In genomic region chr17:84367663-84368062, GRCm38 (mm10) we compare ENCODE assay signal across 9 mouse cellular contexts.
DNase-seq lines count a peak whose midpoint lies in the region; ATAC-seq and TF ChIP-seq lines count a peak whose summit lies in the region.
"Had no signal": no experiment of that assay in that cellular context is flagged by ENCODE, and none has a peak within 500 bp of the region (broad histone marks: within the 10 kb centered on the region; RNA-seq: fewer than 3 reads in every experiment).

No protein-coding gene starts in this region.

- no peaks in the 10 kb centered on the region for H3K27me3 ChIP-seq in forebrain, embryonic 10.5 days (ENCODE audit: poor library complexity, severe bottlenecking)
- no peaks in the 10 kb centered on the region for H3K27me3 ChIP-seq in forebrain, embryonic 11.5 days (ENCODE audit: control insufficient read depth, insufficient read depth, low read length)
- no peaks in the 10 kb centered on the region for H3K27me3 ChIP-seq in hindbrain, embryonic 15.5 days
- no peaks in the 10 kb centered on the region for H3K27me3 ChIP-seq in small intestine, adult 2 months (ENCODE audit: control insufficient read depth, insufficient read depth, low read length)
- H3K27me3 ChIP-seq: megakaryocyte, embryonic 14.5 days had no signal

- no peaks in the 10 kb centered on the region for H3K9me3 ChIP-seq in forebrain, embryonic 10.5 days
- H3K9me3 ChIP-seq in forebrain, embryonic 11.5 days (ENCODE audit: control insufficient read depth, low read length) = no peaks in the 10 kb centered on the region
- H3K9me3 ChIP-seq in hindbrain, embryonic 15.5 days = no peaks in the 10 kb centered on the region
- H3K9me3 ChIP-seq: megakaryocyte, embryonic 14.5 days had no signal

- no peak for TF ChIP-seq POLR2A in small intestine, adult 2 months (IDR thresholded peaks at IDR 0.05; ENCODE audit: low read depth, low read length)

- no peak for DNase-seq in forebrain, embryonic 10.5 days (ENCODE audit: extremely low spot score, low spot score)
- DNase-seq in forebrain, embryonic 11.5 days (ENCODE audit: low spot score) = no peak
- peak; percentile 21 for DNase-seq in 3134 (ENCODE audit: extremely low read depth, insufficient read length, low spot score)
- DNase-seq in cerebellum, postnatal 36 days = peak; percentile 33 to 59
- no peak for DNase-seq in layer of hippocampus, adult 9-11 months
- DNase-seq in spleen, postnatal 4 days (ENCODE audit: low spot score in 2 of 2) = no peak

- ATAC-seq in forebrain, embryonic 11.5 days (replicated peaks; ENCODE audit: low FRiP score) = no peak
- ATAC-seq in hindbrain, embryonic 15.5 days (ENCODE audit: low FRiP score, low read depth) = no peak

- H3K4me1 ChIP-seq in forebrain, embryonic 10.5 days = peaks cover 65% of the 10 kb centered on the region
- H3K4me1 ChIP-seq in forebrain, embryonic 11.5 days (replicated peaks; ENCODE audit: control insufficient read depth, insufficient read depth, low read length) = peaks cover 14% of the 10 kb centered on the region
- H3K4me1 ChIP-seq in hindbrain, embryonic 15.5 days (replicated peaks) = peaks cover 47% of the 10 kb centered on the region
- H3K4me1 ChIP-seq in small intestine, adult 2 months (ENCODE audit: control insufficient read depth, insufficient read depth, insufficient read length, low read length) = peaks cover 26% of the 10 kb centered on the region

- 86% methylated on average over 3 of the region's 3 CpGs for WGBS in forebrain, embryonic 10.5 days
- 80% methylated on average over 3 of the region's 3 CpGs for WGBS in forebrain, embryonic 11.5 days
- WGBS in hindbrain, embryonic 15.5 days = 50% methylated on average over 3 of the region's 3 CpGs
- 75% methylated on average over 3 of the region's 3 CpGs for WGBS in small intestine, adult 2 months

- no peak for TF ChIP-seq CTCF in small intestine, adult 2 months (IDR thresholded peaks at IDR 0.05; ENCODE audit: extremely low read depth, insufficient read length, insufficient replicate concordance, low read depth, low read length)

- no peak overlapping the region for H3K4me3 ChIP-seq in forebrain, embryonic 10.5 days
- no peak overlapping the region for H3K4me3 ChIP-seq in forebrain, embryonic 11.5 days (ENCODE audit: low read depth, low read length)
- no peak overlapping the region for H3K4me3 ChIP-seq in hindbrain, embryonic 15.5 days
- no peak overlapping the region for H3K4me3 ChIP-seq in small intestine, adult 2 months (ENCODE audit: low read depth, low read length)
- H3K4me3 ChIP-seq: megakaryocyte, embryonic 14.5 days had no signal

- peaks cover 10% of the 10 kb centered on the region; the same call in 1 of the 2 replicates for H3K36me3 ChIP-seq in forebrain, embryonic 10.5 days (replicated peaks)
- H3K36me3 ChIP-seq in forebrain, embryonic 11.5 days (ENCODE audit: control insufficient read depth, insufficient read depth, low read length) = no peaks in the 10 kb centered on the region
- no peaks in the 10 kb centered on the region for H3K36me3 ChIP-seq in hindbrain, embryonic 15.5 days
- H3K36me3 ChIP-seq in small intestine, adult 2 months (ENCODE audit: control insufficient read depth, insufficient read depth, low read length) = peaks cover under 1% of the 10 kb centered on the region; the same call in 1 of the 2 replicates

- H3K4me2 ChIP-seq in forebrain, embryonic 11.5 days (ENCODE audit: low read depth, low read length, severe bottlenecking) = no peak overlapping the region
- H3K4me2 ChIP-seq in hindbrain, embryonic 15.5 days = 0 out of 2 replicates have a peak overlapping the region, but pooled peaks have one; percentile 9

- H3K9ac ChIP-seq in forebrain, embryonic 11.5 days (ENCODE audit: low read length) = no peak overlapping the region
- H3K9ac ChIP-seq in hindbrain, embryonic 15.5 days = no peak overlapping the region

- 0 out of 2 replicates have a peak overlapping the region, but pooled peaks have one; percentile 46 for H3K27ac ChIP-seq in forebrain, embryonic 10.5 days
- H3K27ac ChIP-seq in forebrain, embryonic 11.5 days (ENCODE audit: low read depth, low read length) = no peak overlapping the region
- peak overlapping the region; percentile 57 for H3K27ac ChIP-seq in hindbrain, embryonic 15.5 days (replicated peaks)
- peak overlapping the region; percentile 75; the same call in 1 of the 2 replicates for H3K27ac ChIP-seq in small intestine, adult 2 months (ENCODE audit: insufficient read depth, low read depth, low read length)

Comparison
In these comparisons a context has a peak if more than half of its experiments do, and no peak if none do; other contexts are left out.
1. DNase-seq: peak in 3134 (single experiment) and cerebellum, postnatal 36 days (2 of 2); none in forebrain, embryonic 10.5 days (single experiment), forebrain, embryonic 11.5 days (single experiment), layer of hippocampus, adult 9-11 months (single experiment) and spleen, postnatal 4 days (0 of 2).